Mouse (Mus musculus): ENCODE results near the gene Olfr1076. TPM values are rescaled to one million over a fixed set of nuclear protein-coding genes. Genes with fewer than 3 reads are reported as not detected.
"Not testable (repeated sequence)": the region's sequence is repeated elsewhere in the genome, so short reads cannot be mapped to it uniquely, and the experiment has no call there.

The Olfr1076 gene
- not detected in 2 replicates for total RNA-seq (2014; rRNA removed)
- not detected in 2 replicates for polyA plus RNA-seq (2015; fragmentation: Nextera tagmentation; extraction: Ambion mirVana)

DNA sequence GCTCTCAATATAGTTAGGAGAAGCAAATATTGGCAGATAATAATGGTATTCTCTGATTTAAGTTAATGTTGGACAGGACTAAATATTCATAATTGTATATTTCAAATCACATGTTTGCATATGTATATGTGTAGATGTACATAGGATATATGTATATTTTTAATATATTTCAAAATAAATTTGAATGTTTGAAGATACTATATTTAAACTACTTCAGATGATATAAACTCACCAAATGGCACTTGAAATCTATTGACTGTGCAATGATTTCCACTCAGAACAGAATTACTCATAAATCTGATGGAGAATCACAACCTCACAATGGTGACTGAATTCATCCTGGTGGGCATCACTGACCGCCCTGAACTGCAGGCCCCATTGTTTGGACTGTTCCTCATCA lies at the start of gene Olfr1076:
TSS of gene Olfr1076 (plus strand) at position 301 of the 400 bp plus-strand sequence.
- Histone ChIP-seq H3K27me3 (ENCODE audit: insufficient read depth, low read length) (no peaks in the 10 kb centered on the region), H3K9ac (replicated peaks; ENCODE audit: low read length) (no peak within 1 kb of the TSS), H3K27ac (no peak within 1 kb of the TSS), H3K36me3 (ENCODE audit: insufficient read depth, low read length) (no peaks in the 10 kb centered on the region), H3K9me3 (ENCODE audit: low read length) (no peaks in the 10 kb centered on the region), H3K4me3 (ENCODE audit: low read length) (no peak within 1 kb of the TSS), H3K4me1 (ENCODE audit: insufficient read depth, low read length) (no peaks in the 10 kb centered on the region), H3K4me2 (ENCODE audit: low read depth, low read length) (no peak within 1 kb of the TSS)
- TF ChIP-seq CTCF (IDR thresholded peaks at IDR 0.05; ENCODE audit: low read depth): no peak
- ATAC-seq (no peak), DNase-seq (ENCODE audit: low spot score) (no peak)
- 82% methylated on average over 1 of the region's 1 CpGs for WGBS

DNA sequence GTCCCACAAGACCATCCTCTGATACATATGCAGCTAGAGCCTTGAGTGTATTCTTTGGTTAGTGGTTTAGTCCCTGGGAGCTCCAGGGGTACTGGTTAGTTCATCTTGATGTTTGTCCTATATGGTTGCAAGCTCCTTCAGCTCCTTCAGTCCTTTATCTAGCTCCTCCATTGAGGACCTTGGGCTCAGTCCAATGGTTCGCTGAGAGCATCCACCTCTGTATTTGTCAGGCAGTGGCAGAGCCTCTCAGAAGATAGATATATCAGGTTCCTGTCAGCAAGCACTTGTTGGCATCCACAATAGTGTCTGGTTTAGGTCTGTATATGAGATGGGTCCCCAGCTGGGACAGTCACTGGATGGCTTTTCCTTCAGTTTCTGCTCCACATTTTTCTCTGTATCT lies 47.8 kb upstream of the Olfr1076 start:
- Histone ChIP-seq H3K4me1 (ENCODE audit: insufficient read depth, low read length) (no peaks in the 10 kb centered on the region), H3K9me3 (ENCODE audit: low read length) (no peaks in the 10 kb centered on the region), H3K9ac (replicated peaks; ENCODE audit: low read length) (no peak overlapping the region), H3K36me3 (ENCODE audit: insufficient read depth, low read length) (no peaks in the 10 kb centered on the region), H3K4me3 (ENCODE audit: low read length) (no peak overlapping the region), H3K4me2 (ENCODE audit: low read depth, low read length) (no peak overlapping the region), H3K27me3 (ENCODE audit: insufficient read depth, low read length) (no peaks in the 10 kb centered on the region), H3K27ac (no peak overlapping the region)
- TF ChIP-seq CTCF (IDR thresholded peaks at IDR 0.05; ENCODE audit: low read depth): no peak
- ATAC-seq (no peak), DNase-seq (ENCODE audit: low spot score) (no peak)
- WGBS: 94% methylated on average over 1 of the region's 1 CpGs

DNA sequence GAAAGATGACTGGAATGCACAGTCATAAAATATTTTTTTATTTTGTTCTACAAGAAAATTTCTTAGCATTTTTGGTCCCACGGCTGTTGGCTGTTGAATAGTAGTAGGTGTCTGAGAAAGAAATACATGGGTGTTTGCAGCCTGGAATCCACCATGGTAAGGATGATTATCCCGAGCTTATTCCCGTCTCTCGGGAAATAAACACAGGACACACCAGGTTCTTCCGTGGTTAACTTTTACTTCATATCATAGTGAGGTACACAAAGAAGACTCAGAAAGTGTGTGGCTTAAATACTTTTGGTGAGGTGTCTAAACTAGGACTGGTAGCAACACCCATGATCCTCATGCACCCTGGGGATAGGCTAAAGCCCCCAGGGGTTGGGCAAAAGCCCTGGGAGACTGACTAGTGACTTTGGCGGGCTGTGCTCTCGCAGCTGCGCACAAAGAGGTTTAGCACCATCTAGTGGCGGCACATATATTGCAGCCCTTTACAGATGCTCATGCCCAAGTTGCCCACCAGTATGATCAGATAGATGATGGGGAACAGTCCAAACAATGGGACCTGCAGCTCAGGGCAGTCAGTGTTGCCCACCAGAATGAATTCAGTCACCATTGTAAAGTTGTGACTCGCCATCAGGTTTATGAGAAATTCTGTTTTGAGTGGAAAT lies 43.7 kb upstream of the Olfr1076 start:
- Histone ChIP-seq H3K9ac (replicated peaks; ENCODE audit: low read length) (no peak overlapping the region), H3K4me2 (ENCODE audit: low read depth, low read length) (no peak overlapping the region), H3K27ac (no peak overlapping the region), H3K36me3 (ENCODE audit: insufficient read depth, low read length) (no peaks in the 10 kb centered on the region), H3K4me3 (ENCODE audit: low read length) (no peak overlapping the region), H3K4me1 (ENCODE audit: insufficient read depth, low read length) (no peaks in the 10 kb centered on the region), H3K9me3 (ENCODE audit: low read length) (no peaks in the 10 kb centered on the region), H3K27me3 (ENCODE audit: insufficient read depth, low read length) (no peaks in the 10 kb centered on the region)
- DNase-seq (ENCODE audit: low spot score): peak; percentile 59
- TF ChIP-seq CTCF (IDR thresholded peaks at IDR 0.05; ENCODE audit: low read depth): peak; percentile 74
- peak; percentile 45; the same call in 1 of the 2 replicates for ATAC-seq
- WGBS: 41% methylated on average over 10 of the region's 10 CpGs

DNA sequence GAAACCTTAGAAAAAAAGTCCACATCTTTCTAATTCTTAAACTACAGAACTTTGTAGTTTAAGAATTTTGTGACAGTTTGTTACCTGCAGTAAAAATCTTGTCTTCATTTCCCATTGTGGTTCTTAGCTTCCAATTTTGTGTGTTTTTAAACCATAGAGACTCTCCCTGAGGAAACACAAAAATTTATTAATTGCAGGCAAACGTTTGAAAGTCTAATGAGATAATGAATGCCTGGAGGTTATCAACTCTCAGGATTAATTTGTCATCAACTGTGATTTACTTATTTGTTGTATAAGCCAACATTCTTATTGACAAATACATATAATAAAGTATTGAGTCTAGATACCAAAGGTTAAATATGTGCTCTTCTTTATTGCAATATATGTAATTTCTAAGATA lies 21.0 kb upstream of the Olfr1076 start, which contains the start of gene Olfr228:
TSS of gene Olfr228 (minus strand) at position 101 of the 400 bp plus-strand sequence.
- Histone ChIP-seq H3K4me1 (ENCODE audit: insufficient read depth, low read length) (no peaks in the 10 kb centered on the region), H3K9ac (replicated peaks; ENCODE audit: low read length) (no peak within 1 kb of the TSS), H3K9me3 (ENCODE audit: low read length) (no peaks in the 10 kb centered on the region), H3K4me3 (ENCODE audit: low read length) (no peak within 1 kb of the TSS), H3K27me3 (ENCODE audit: insufficient read depth, low read length) (no peaks in the 10 kb centered on the region), H3K36me3 (ENCODE audit: insufficient read depth, low read length) (no peaks in the 10 kb centered on the region), H3K4me2 (ENCODE audit: low read depth, low read length) (no peak within 1 kb of the TSS), H3K27ac (no peak within 1 kb of the TSS)
- 50% methylated on average over 1 of the region's 1 CpGs for WGBS
- DNase-seq (ENCODE audit: low spot score) (no peak), ATAC-seq (no peak)
- TF ChIP-seq CTCF (IDR thresholded peaks at IDR 0.05; ENCODE audit: low read depth): no peak

DNA sequence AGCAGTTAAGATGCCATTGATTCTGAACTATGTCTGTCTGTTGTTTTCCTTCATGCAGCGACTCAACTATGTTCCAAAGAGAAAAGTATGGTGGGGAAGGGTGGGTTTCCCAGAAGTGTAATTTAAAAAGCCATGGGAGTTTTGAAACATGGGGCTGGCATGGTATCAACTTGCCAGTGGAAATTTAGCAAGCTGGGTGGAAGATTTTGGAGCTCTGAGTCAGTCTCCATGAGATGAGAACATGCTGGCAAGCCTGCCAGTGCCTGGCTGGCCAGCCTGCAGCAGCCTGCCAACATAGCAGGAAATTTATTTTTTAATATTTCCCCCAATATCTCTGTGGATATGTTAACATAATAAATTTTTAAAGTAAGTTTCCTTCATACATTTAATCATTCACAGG lies 22.7 kb downstream of the Olfr1076 start:
- no peak for TF ChIP-seq CTCF (IDR thresholded peaks at IDR 0.05; ENCODE audit: low read depth)
- H3K9me3 ChIP-seq (ENCODE audit: low read length): no peaks in the 10 kb centered on the region

DNA sequence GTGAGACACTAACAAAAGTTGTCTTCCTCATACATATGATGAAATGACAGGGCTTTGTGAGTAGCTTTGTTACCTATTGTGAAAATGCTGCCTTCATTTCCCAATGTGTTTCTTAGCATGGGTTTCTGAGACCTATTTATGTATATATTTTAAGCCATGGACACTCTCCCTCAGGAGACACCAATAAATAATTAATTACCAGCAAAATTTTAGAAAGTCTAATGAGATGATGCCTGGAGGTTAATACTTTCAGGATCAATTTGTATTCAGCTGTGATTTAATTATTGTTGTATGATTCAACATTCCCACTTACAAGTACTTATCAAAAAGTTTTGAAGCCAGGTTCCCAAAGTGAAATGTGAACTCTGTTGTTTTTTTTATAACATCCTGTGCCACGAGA lies 34.1 kb downstream of the Olfr1076 start, which contains the start of gene Olfr1079:
TSS of gene Olfr1079 (minus strand) at position 101 of the 400 bp plus-strand sequence.
- Histone ChIP-seq H3K4me2 (ENCODE audit: low read depth, low read length) (no peak within 1 kb of the TSS), H3K9ac (replicated peaks; ENCODE audit: low read length) (no peak within 1 kb of the TSS), H3K4me1 (ENCODE audit: insufficient read depth, low read length) (no peaks in the 10 kb centered on the region), H3K9me3 (ENCODE audit: low read length) (no peaks in the 10 kb centered on the region), H3K27me3 (ENCODE audit: insufficient read depth, low read length) (no peaks in the 10 kb centered on the region), H3K36me3 (ENCODE audit: insufficient read depth, low read length) (no peaks in the 10 kb centered on the region), H3K4me3 (ENCODE audit: low read length) (no peak within 1 kb of the TSS), H3K27ac (no peak within 1 kb of the TSS)
- no peak for TF ChIP-seq CTCF (IDR thresholded peaks at IDR 0.05; ENCODE audit: low read depth)
- DNase-seq (ENCODE audit: low spot score) (no peak), ATAC-seq (no peak)
- WGBS: 61% methylated on average over 1 of the region's 1 CpGs

More for the DNA sequence above, 22.7 kb downstream of the Olfr1076 start:
- Histone ChIP-seq H3K36me3 (ENCODE audit: insufficient read depth, low read length) (no peaks in the 10 kb centered on the region), H3K4me3 (ENCODE audit: low read length) (no peak overlapping the region), H3K4me2 (ENCODE audit: low read depth, low read length) (no peak overlapping the region), H3K27ac (no peak overlapping the region), H3K4me1 (ENCODE audit: insufficient read depth, low read length) (no peaks in the 10 kb centered on the region), H3K27me3 (ENCODE audit: insufficient read depth, low read length) (no peaks in the 10 kb centered on the region), H3K9ac (replicated peaks; ENCODE audit: low read length) (no peak overlapping the region)
- DNase-seq (ENCODE audit: low spot score): peak; percentile 5
- ATAC-seq: no peak
- 67% methylated on average over 1 of the region's 1 CpGs for WGBS

DNA sequence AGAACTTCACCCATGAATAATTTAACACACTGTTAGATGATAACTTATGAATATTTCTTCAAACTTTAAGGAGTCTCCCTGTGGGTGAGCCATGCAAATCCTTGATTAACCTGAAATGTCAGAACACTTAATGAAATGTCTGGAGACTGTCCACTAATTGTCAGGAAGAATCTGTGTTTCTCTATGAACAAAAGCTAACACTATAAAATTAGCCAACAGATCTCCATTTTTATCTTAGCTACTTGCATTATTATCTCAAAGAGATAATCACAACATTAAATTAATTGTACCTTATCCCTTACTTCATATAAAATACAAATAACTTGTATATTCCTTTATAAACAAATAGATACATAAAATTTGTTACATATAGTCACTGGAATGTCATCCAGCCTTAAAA lies 49.9 kb downstream of the Olfr1076 start, which contains the start of gene Olfr1080:
TSS of gene Olfr1080 (minus strand) at position 101 of the 400 bp plus-strand sequence.
- not testable (repeated sequence) for DNase-seq (ENCODE audit: low spot score); ATAC-seq; H3K36me3 ChIP-seq (ENCODE audit: insufficient read depth, low read length); H3K9me3 ChIP-seq (ENCODE audit: low read length); H3K4me3 ChIP-seq (ENCODE audit: low read length); H3K27me3 ChIP-seq (ENCODE audit: insufficient read depth, low read length); H3K27ac ChIP-seq; H3K4me1 ChIP-seq (ENCODE audit: insufficient read depth, low read length); H3K9ac ChIP-seq (replicated peaks; ENCODE audit: low read length); H3K4me2 ChIP-seq (ENCODE audit: low read depth, low read length)

Other genes starting within 250 kb of the Olfr1076 start
- gene Olfr1051, start 229.4 kb upstream of the Olfr1076 start, total RNA-seq (2014; rRNA removed): not detected in 2 replicates
- gene Olfr1051, start 229.4 kb upstream of the Olfr1076 start, polyA plus RNA-seq (2015; fragmentation: Nextera tagmentation; extraction: Ambion mirVana): not detected in 2 replicates
- gene Olfr1052, start 216.0 kb upstream of the Olfr1076 start, total RNA-seq (2014; rRNA removed): 0.37 TPM in 1 of 2 replicates, not detected in the other
- not detected in 2 replicates for gene Olfr1052, start 216.0 kb upstream of the Olfr1076 start, polyA plus RNA-seq (2015; fragmentation: Nextera tagmentation; extraction: Ambion mirVana)
- not detected in 2 replicates for gene Olfr1053, start 193.2 kb upstream of the Olfr1076 start, total RNA-seq (2014; rRNA removed)
- not detected in 2 replicates for gene Olfr1053, start 193.2 kb upstream of the Olfr1076 start, polyA plus RNA-seq (2015; fragmentation: Nextera tagmentation; extraction: Ambion mirVana)
- gene Olfr1054, start 173.0 kb upstream of the Olfr1076 start, total RNA-seq (2014; rRNA removed): not detected in 2 replicates
- not detected in 2 replicates for gene Olfr1054, start 173.0 kb upstream of the Olfr1076 start, polyA plus RNA-seq (2015; fragmentation: Nextera tagmentation; extraction: Ambion mirVana)
- not detected in 2 replicates for gene Olfr1055, start 158.2 kb upstream of the Olfr1076 start, total RNA-seq (2014; rRNA removed)
- not detected in 2 replicates for gene Olfr1055, start 158.2 kb upstream of the Olfr1076 start, polyA plus RNA-seq (2015; fragmentation: Nextera tagmentation; extraction: Ambion mirVana)
- gene Olfr1056, start 146.0 kb upstream of the Olfr1076 start, total RNA-seq (2014; rRNA removed): not detected in 2 replicates
- not detected in 2 replicates for gene Olfr1056, start 146.0 kb upstream of the Olfr1076 start, polyA plus RNA-seq (2015; fragmentation: Nextera tagmentation; extraction: Ambion mirVana)
- not detected in 2 replicates for gene Olfr1057, start 130.1 kb upstream of the Olfr1076 start, total RNA-seq (2014; rRNA removed)
- gene Olfr1057, start 130.1 kb upstream of the Olfr1076 start, polyA plus RNA-seq (2015; fragmentation: Nextera tagmentation; extraction: Ambion mirVana): not detected in 2 replicates
- gene Olfr1058, start 119.9 kb upstream of the Olfr1076 start, total RNA-seq (2014; rRNA removed): not detected in 2 replicates
- gene Olfr1058, start 119.9 kb upstream of the Olfr1076 start, polyA plus RNA-seq (2015; fragmentation: Nextera tagmentation; extraction: Ambion mirVana): not detected in 2 replicates
- not detected in 2 replicates for gene Olfr1061, start 94.4 kb upstream of the Olfr1076 start, total RNA-seq (2014; rRNA removed)
- not detected in 2 replicates for gene Olfr1061, start 94.4 kb upstream of the Olfr1076 start, polyA plus RNA-seq (2015; fragmentation: Nextera tagmentation; extraction: Ambion mirVana)
- not detected in 2 replicates for gene Olfr1062, start 81.7 kb upstream of the Olfr1076 start, total RNA-seq (2014; rRNA removed)
- gene Olfr1062, start 81.7 kb upstream of the Olfr1076 start, polyA plus RNA-seq (2015; fragmentation: Nextera tagmentation; extraction: Ambion mirVana): not detected in 2 replicates
- gene Olfr1065, start 57.9 kb upstream of the Olfr1076 start, total RNA-seq (2014; rRNA removed): not detected in 2 replicates
- not detected in 2 replicates for gene Olfr1065, start 57.9 kb upstream of the Olfr1076 start, polyA plus RNA-seq (2015; fragmentation: Nextera tagmentation; extraction: Ambion mirVana)
- not detected in 2 replicates for gene Olfr1066, start 52.2 kb upstream of the Olfr1076 start, total RNA-seq (2014; rRNA removed)
- not detected in 2 replicates for gene Olfr1066, start 52.2 kb upstream of the Olfr1076 start, polyA plus RNA-seq (2015; fragmentation: Nextera tagmentation; extraction: Ambion mirVana)
- gene Olfr228, start 21.1 kb upstream of the Olfr1076 start, total RNA-seq (2014; rRNA removed): not detected in 2 replicates
- gene Olfr228, start 21.1 kb upstream of the Olfr1076 start, polyA plus RNA-seq (2015; fragmentation: Nextera tagmentation; extraction: Ambion mirVana): not detected in 2 replicates
- gene Olfr1079, start 34.0 kb downstream of the Olfr1076 start, total RNA-seq (2014; rRNA removed): not detected in 2 replicates
- gene Olfr1079, start 34.0 kb downstream of the Olfr1076 start, polyA plus RNA-seq (2015; fragmentation: Nextera tagmentation; extraction: Ambion mirVana): not detected in 2 replicates
- gene Olfr1080, start 49.8 kb downstream of the Olfr1076 start, total RNA-seq (2014; rRNA removed): not detected in 2 replicates
- not detected in 2 replicates for gene Olfr1080, start 49.8 kb downstream of the Olfr1076 start, polyA plus RNA-seq (2015; fragmentation: Nextera tagmentation; extraction: Ambion mirVana)
- gene Olfr1082, start 90.5 kb downstream of the Olfr1076 start, total RNA-seq (2014; rRNA removed): not detected in 2 replicates
- gene Olfr1082, start 90.5 kb downstream of the Olfr1076 start, polyA plus RNA-seq (2015; fragmentation: Nextera tagmentation; extraction: Ambion mirVana): not detected in 2 replicates
- not detected in 2 replicates for gene Olfr1084, start 131.3 kb downstream of the Olfr1076 start, total RNA-seq (2014; rRNA removed)
- not detected in 2 replicates for gene Olfr1084, start 131.3 kb downstream of the Olfr1076 start, polyA plus RNA-seq (2015; fragmentation: Nextera tagmentation; extraction: Ambion mirVana)
- gene Olfr1085, start 153.6 kb downstream of the Olfr1076 start, total RNA-seq (2014; rRNA removed): not detected in 2 replicates
- gene Olfr1085, start 153.6 kb downstream of the Olfr1076 start, polyA plus RNA-seq (2015; fragmentation: Nextera tagmentation; extraction: Ambion mirVana): not detected in 2 replicates
- gene Olfr1086, start 171.6 kb downstream of the Olfr1076 start, total RNA-seq (2014; rRNA removed): not detected in 2 replicates
- not detected in 2 replicates for gene Olfr1086, start 171.6 kb downstream of the Olfr1076 start, polyA plus RNA-seq (2015; fragmentation: Nextera tagmentation; extraction: Ambion mirVana)
- gene Olfr1087, start 189.9 kb downstream of the Olfr1076 start, total RNA-seq (2014; rRNA removed): not detected in 2 replicates
- not detected in 2 replicates for gene Olfr1087, start 189.9 kb downstream of the Olfr1076 start, polyA plus RNA-seq (2015; fragmentation: Nextera tagmentation; extraction: Ambion mirVana)
- gene Olfr1089, start 225.2 kb downstream of the Olfr1076 start, total RNA-seq (2014; rRNA removed): not detected in 2 replicates
- not detected in 2 replicates for gene Olfr1089, start 225.2 kb downstream of the Olfr1076 start, polyA plus RNA-seq (2015; fragmentation: Nextera tagmentation; extraction: Ambion mirVana)

Data from hindbrain, postnatal 0 days (tissue).